Mouse (Mus musculus) megakaryocyte, embryonic 14.5 days (primary cell): ENCODE results near the gene Ranbp3.

ENCODE experiments used
- FLI1 ChIP-seq: IDR thresholded peaks from 2 replicates; pipeline ENCODE4 v1.6.1; 2012; ENCODE audit warnings: low read length, inconsistent platforms, mixed read lengths
- GATA1 ChIP-seq: IDR thresholded peaks from 3 replicates; pipeline ENCODE4 v1.6.1; 2012; ENCODE audit warnings: mixed read lengths, low read length, inconsistent platforms, borderline replicate concordance

GRCm38 (mm10) chr17:56751404-56752072 lies 78.4 kb downstream of the Ranbp3 start:
- TF ChIP-seq GATA1: no peak
- no peak for TF ChIP-seq FLI1
